Mouse (Mus musculus): ENCODE measurements around the gene Ppm1e. TPM values are rescaled to one million over a fixed set of nuclear protein-coding genes. Genes with fewer than 3 reads are reported as not detected.

Ppm1e gene
- polyA plus RNA-seq, 1 experiment from 2014 or later: 2.7 TPM

DNA sequence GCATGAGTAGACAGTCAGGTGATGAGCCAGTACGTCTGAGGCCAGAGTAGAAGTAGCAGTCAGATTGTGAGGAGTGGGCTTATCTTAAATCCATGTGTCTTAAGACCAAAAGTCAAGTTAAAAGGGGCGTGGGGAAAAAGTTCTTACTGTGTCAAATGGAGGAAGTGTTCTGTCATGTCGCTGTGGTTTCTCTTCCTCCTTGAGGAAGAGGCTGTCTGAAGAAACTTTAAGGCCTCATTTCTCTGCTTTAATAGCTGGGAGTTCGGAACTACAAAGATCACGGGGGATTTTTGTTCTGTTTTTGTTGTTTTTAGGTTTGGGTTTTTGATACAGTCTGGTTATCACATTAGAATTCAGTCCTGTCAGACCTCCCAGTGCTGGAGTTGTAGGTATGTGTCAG is 146.5 kb downstream of the Ppm1e start:
- no peak overlapping the region for H3K4me3 ChIP-seq (ENCODE audit: low read depth, low read length)
- no peak overlapping the region for H3K4me2 ChIP-seq (replicated peaks; ENCODE audit: low read depth, low read length)
- no peak overlapping the region for H3K27ac ChIP-seq (ENCODE audit: low read length)
- H3K27me3 ChIP-seq (ENCODE audit: control insufficient read depth, insufficient read depth, low read length): no peaks in the 10 kb centered on the region
- no peaks in the 10 kb centered on the region for H3K9me3 ChIP-seq (ENCODE audit: control insufficient read depth, low read depth, low read length)
- no peak for ATAC-seq (ENCODE audit: insufficient number of reproducible peaks, insufficient read depth, low FRiP score, low read depth)
- peaks cover 5% of the 10 kb centered on the region for H3K36me3 ChIP-seq (ENCODE audit: control insufficient read depth, insufficient read depth, low read length)
- H3K4me1 ChIP-seq (ENCODE audit: control insufficient read depth, insufficient read depth, low read length): no peaks in the 10 kb centered on the region
- no peak overlapping the region for H3K9ac ChIP-seq (replicated peaks; ENCODE audit: low read depth, low read length)
- WGBS: 76% methylated on average over 5 of the region's 5 CpGs

Other genes starting within 250 kb of the Ppm1e start
- 55.6 and 66.5 TPM in 2 replicates for gene Ska2, start 249.8 kb downstream of the Ppm1e start, polyA plus RNA-seq (2014; fragmentation: Nextera tagmentation; extraction: Ambion mirVana)
- gene Trim37, start 231.9 kb downstream of the Ppm1e start, polyA plus RNA-seq (2014; fragmentation: Nextera tagmentation; extraction: Ambion mirVana): 28.8 and 31.7 TPM in 2 replicates
- 6.0 and 7.2 TPM in 2 replicates for gene Rad51c, start 45.9 kb upstream of the Ppm1e start, polyA plus RNA-seq (2014; fragmentation: Nextera tagmentation; extraction: Ambion mirVana)
- not detected in 2 replicates for gene Tex14, start 46.0 kb upstream of the Ppm1e start, polyA plus RNA-seq (2014; fragmentation: Nextera tagmentation; extraction: Ambion mirVana)
- not detected in 2 replicates for gene Gm11492, start 207.6 kb upstream of the Ppm1e start, polyA plus RNA-seq (2014; fragmentation: Nextera tagmentation; extraction: Ambion mirVana)
- 15.7 and 15.8 TPM in 2 replicates for gene Sept4, start 209.9 kb upstream of the Ppm1e start, polyA plus RNA-seq (2014; fragmentation: Nextera tagmentation; extraction: Ambion mirVana)
- gene Mtmr4, start 233.1 kb upstream of the Ppm1e start, polyA plus RNA-seq (2014; fragmentation: Nextera tagmentation; extraction: Ambion mirVana): 30.5 and 32.0 TPM in 2 replicates